Mouse (Mus musculus): ENCODE data around the gene Bpnt1. TPM values are rescaled to one million over a fixed set of nuclear protein-coding genes. Genes with fewer than 3 reads are reported as not detected.

Bpnt1 gene
- total RNA-seq, 1 experiment = 50.6 TPM

DNA sequence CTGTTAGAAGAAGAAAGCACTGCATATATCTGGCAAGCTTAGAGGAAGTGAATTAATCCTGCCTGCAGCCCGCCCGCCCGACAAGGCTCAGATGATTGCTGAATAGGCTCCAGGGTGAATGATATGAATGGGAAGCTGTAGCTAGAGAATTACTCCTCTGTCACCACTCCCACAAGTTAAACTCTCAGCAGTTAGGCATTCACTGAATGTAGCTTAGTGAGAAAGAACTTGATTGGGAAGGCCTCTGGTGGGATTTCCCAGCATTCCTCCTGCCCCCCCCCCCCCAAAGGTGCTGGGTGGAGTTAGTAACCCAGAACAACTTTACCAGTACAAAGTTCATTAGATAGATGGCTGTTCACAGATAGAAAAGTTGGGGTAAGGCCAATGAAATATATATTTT, 4.6 kb downstream of the Bpnt1 start:
- peaks cover 10% of the 10 kb centered on the region for H3K36me3 ChIP-seq (ENCODE audit: control insufficient read depth, insufficient read depth, low read length, poor library complexity, severe bottlenecking)
- H3K4me3 ChIP-seq (ENCODE audit: insufficient read depth in 1 of 2, low read depth in 1 of 2, low read length in 2 of 2, poor library complexity in 1 of 2, severe bottlenecking in 1 of 2) = no peak overlapping the region
- in situ Hi-C loops (cut with MboI; ENCODE audit: low sequenced_read_pairs in 2 of 2, unreplicated experiment in 2 of 2) = no loop called here
- no peak for DNase-seq (ENCODE audit: low read depth, low spot score)
- H3K9me3 ChIP-seq (ENCODE audit: control insufficient read depth, insufficient read depth, low read depth, low read length) = no peaks in the 10 kb centered on the region
- no peak overlapping the region for H3K9ac ChIP-seq (ENCODE audit: insufficient read depth, low read depth, low read length, poor library complexity, severe bottlenecking)
- H3K27ac ChIP-seq (ENCODE audit: insufficient read depth, low read depth, low read length, poor library complexity, severe bottlenecking) = peak overlapping the region; percentile 36; the same call in 1 of the 2 replicates
- peaks cover 2 to 4% of the 10 kb centered on the region in 2 experiments; a peak in 2 of 4 replicates for H3K4me1 ChIP-seq (ENCODE audit: control insufficient read depth in 2 of 2, insufficient read depth in 2 of 2, low read length in 2 of 2, poor library complexity in 1 of 2)
- TF ChIP-seq CHD2 (IDR thresholded peaks at IDR 0.05; ENCODE audit: low read depth, low read length) (no peak), MAFK (IDR thresholded peaks at IDR 0.05; ENCODE audit: insufficient read depth, low read depth, low read length) (no peak), HCFC1 (IDR thresholded peaks at IDR 0.05; ENCODE audit: borderline replicate concordance, insufficient read depth, low read length) (no peak), ZC3H11A (IDR thresholded peaks at IDR 0.05; ENCODE audit: borderline replicate concordance, low read depth, low read length) (no peak), ZNF384 (IDR thresholded peaks at IDR 0.05; ENCODE audit: low read depth, low read length) (no peak)

DNA sequence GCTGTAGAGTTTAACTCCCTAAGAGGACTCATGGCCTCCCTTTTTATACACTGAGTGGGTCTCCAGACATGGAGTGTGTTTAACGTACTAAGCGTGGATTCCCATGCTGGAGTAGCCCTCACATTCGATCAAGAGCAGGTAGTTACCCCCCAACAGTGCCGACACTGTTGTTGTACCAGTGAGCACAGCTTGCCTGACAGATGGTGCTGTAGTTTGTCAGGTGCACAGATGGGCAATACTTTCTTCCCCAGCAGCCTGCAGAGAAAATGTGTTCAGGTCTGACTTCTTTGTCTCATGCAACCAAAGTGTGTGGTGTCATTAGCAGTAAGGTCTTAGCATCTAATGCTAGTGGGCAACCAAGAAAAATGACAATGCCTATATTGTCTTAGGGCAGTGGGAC, 10.5 kb downstream of the Bpnt1 start:
- no peak for DNase-seq (ENCODE audit: low read depth, low spot score)
- Histone ChIP-seq H3K9ac (ENCODE audit: insufficient read depth, low read depth, low read length, poor library complexity, severe bottlenecking) (no peak overlapping the region), H3K9me3 (ENCODE audit: control insufficient read depth, insufficient read depth, low read depth, low read length) (no peaks in the 10 kb centered on the region), H3K36me3 (ENCODE audit: control insufficient read depth, insufficient read depth, low read length, poor library complexity, severe bottlenecking) (peaks cover 28% of the 10 kb centered on the region), H3K27ac (ENCODE audit: insufficient read depth, low read depth, low read length, poor library complexity, severe bottlenecking) (no peak overlapping the region), H3K4me3 (ENCODE audit: insufficient read depth in 1 of 2, low read depth in 1 of 2, low read length in 2 of 2, poor library complexity in 1 of 2, severe bottlenecking in 1 of 2) (no peak overlapping the region), H3K4me1 (ENCODE audit: control insufficient read depth in 2 of 2, insufficient read depth in 2 of 2, low read length in 2 of 2, poor library complexity in 1 of 2) (no peaks in the 10 kb centered on the region)
- in situ Hi-C loops (cut with MboI; ENCODE audit: low sequenced_read_pairs in 2 of 2, unreplicated experiment in 2 of 2) = no loop called here
- TF ChIP-seq ZC3H11A (IDR thresholded peaks at IDR 0.05; ENCODE audit: borderline replicate concordance, low read depth, low read length) (no peak), MAFK (IDR thresholded peaks at IDR 0.05; ENCODE audit: insufficient read depth, low read depth, low read length) (no peak), HCFC1 (IDR thresholded peaks at IDR 0.05; ENCODE audit: borderline replicate concordance, insufficient read depth, low read length) (no peak), ZNF384 (IDR thresholded peaks at IDR 0.05; ENCODE audit: low read depth, low read length) (no peak), CHD2 (IDR thresholded peaks at IDR 0.05; ENCODE audit: low read depth, low read length) (no peak)

DNA sequence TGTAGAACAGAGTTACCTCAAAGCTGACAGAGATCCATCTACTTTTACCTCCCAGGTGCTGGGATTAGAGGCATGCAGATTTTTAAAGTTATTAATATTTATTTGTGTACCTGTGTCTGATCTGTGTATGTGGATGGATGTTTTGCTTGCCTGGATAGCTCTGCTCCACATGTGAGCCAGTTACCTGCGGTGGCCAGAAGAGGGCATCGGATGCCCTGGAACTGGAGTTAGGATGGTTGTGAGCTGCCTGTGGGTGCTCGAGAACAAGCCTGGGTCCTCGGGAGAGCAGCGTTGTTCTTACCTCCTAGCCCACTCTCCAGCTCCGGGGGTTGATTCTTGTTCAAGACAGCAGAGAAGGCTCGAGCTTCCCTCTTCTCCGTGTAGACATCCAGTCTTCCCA, 11.5 kb downstream of the Bpnt1 start:
- Histone ChIP-seq H3K27ac (ENCODE audit: insufficient read depth, low read depth, low read length, poor library complexity, severe bottlenecking) (no peak overlapping the region), H3K4me3 (ENCODE audit: insufficient read depth in 1 of 2, low read depth in 1 of 2, low read length in 2 of 2, poor library complexity in 1 of 2, severe bottlenecking in 1 of 2) (no peak overlapping the region), H3K4me1 (ENCODE audit: control insufficient read depth in 2 of 2, insufficient read depth in 2 of 2, low read length in 2 of 2, poor library complexity in 1 of 2) (no peaks in the 10 kb centered on the region), H3K9me3 (ENCODE audit: control insufficient read depth, insufficient read depth, low read depth, low read length) (no peaks in the 10 kb centered on the region), H3K36me3 (ENCODE audit: control insufficient read depth, insufficient read depth, low read length, poor library complexity, severe bottlenecking) (peaks cover 33% of the 10 kb centered on the region), H3K9ac (ENCODE audit: insufficient read depth, low read depth, low read length, poor library complexity, severe bottlenecking) (no peak overlapping the region)
- TF ChIP-seq CHD2 (IDR thresholded peaks at IDR 0.05; ENCODE audit: low read depth, low read length) (no peak), ZNF384 (IDR thresholded peaks at IDR 0.05; ENCODE audit: low read depth, low read length) (no peak), ZC3H11A (IDR thresholded peaks at IDR 0.05; ENCODE audit: borderline replicate concordance, low read depth, low read length) (no peak), HCFC1 (IDR thresholded peaks at IDR 0.05; ENCODE audit: borderline replicate concordance, insufficient read depth, low read length) (no peak), MAFK (IDR thresholded peaks at IDR 0.05; ENCODE audit: insufficient read depth, low read depth, low read length) (no peak)
- in situ Hi-C loops (cut with MboI; ENCODE audit: low sequenced_read_pairs in 2 of 2, unreplicated experiment in 2 of 2) = no loop called here
- no peak for DNase-seq (ENCODE audit: low read depth, low spot score)

DNA sequence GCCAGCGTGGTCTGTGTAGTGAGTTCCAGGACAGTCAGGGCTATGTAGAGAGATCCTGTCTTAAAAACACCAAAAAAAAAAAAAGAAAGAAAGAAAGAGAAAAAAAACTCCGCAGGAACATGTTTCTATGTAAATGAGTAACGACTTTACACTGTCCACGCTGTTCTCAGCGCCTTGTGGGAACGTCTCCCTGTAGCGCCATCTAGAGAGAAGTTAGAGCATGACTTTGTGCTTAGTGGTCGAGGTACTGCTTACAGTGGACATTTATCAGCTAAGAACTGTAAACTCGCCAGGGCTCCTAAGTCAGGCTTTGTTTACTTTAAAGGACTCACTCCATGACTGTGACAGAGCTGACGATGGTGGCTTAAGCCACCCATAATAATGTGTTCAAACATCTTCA, 14.2 kb downstream of the Bpnt1 start:
- no peaks in the 10 kb centered on the region for H3K9me3 ChIP-seq (ENCODE audit: control insufficient read depth, insufficient read depth, low read depth, low read length)
- H3K9ac ChIP-seq (ENCODE audit: insufficient read depth, low read depth, low read length, poor library complexity, severe bottlenecking) = no peak overlapping the region
- no peaks in the 10 kb centered on the region for H3K4me1 ChIP-seq (ENCODE audit: control insufficient read depth in 2 of 2, insufficient read depth in 2 of 2, low read length in 2 of 2, poor library complexity in 1 of 2)
- in situ Hi-C loops (cut with MboI; ENCODE audit: low sequenced_read_pairs in 2 of 2, unreplicated experiment in 2 of 2) = no loop called here
- no peak for DNase-seq (ENCODE audit: low read depth, low spot score)
- H3K27ac ChIP-seq (ENCODE audit: insufficient read depth, low read depth, low read length, poor library complexity, severe bottlenecking) = no peak overlapping the region
- H3K36me3 ChIP-seq (ENCODE audit: control insufficient read depth, insufficient read depth, low read length, poor library complexity, severe bottlenecking) = peaks cover 42% of the 10 kb centered on the region
- TF ChIP-seq MAFK (IDR thresholded peaks at IDR 0.05; ENCODE audit: insufficient read depth, low read depth, low read length) (no peak), ZNF384 (IDR thresholded peaks at IDR 0.05; ENCODE audit: low read depth, low read length) (no peak), HCFC1 (IDR thresholded peaks at IDR 0.05; ENCODE audit: borderline replicate concordance, insufficient read depth, low read length) (no peak), CHD2 (IDR thresholded peaks at IDR 0.05; ENCODE audit: low read depth, low read length) (no peak), ZC3H11A (IDR thresholded peaks at IDR 0.05; ENCODE audit: borderline replicate concordance, low read depth, low read length) (no peak)
- no peak overlapping the region for H3K4me3 ChIP-seq (ENCODE audit: insufficient read depth in 1 of 2, low read depth in 1 of 2, low read length in 2 of 2, poor library complexity in 1 of 2, severe bottlenecking in 1 of 2)

DNA sequence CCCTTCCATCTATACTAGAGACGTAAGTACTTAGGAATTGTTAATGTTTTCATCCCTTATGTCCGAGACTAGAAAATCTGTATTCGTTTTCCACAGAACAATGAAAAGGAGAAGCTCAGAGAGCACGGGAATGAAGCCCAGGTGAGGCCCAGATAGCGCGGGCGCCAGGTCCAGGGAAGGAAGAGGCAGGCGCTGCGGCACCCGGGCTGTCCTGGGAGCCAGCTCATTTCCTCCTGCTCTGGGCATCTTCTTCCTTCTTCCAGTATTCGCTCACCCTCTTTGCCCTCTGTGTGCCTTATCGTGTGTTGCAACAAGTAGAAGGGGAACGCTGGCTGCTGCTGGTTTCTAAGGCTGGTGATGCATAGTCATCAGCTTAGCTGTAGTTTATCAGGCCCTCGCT, 17.8 kb downstream of the Bpnt1 start:
- TF ChIP-seq MAFK (IDR thresholded peaks at IDR 0.05; ENCODE audit: insufficient read depth, low read depth, low read length) (no peak), HCFC1 (IDR thresholded peaks at IDR 0.05; ENCODE audit: borderline replicate concordance, insufficient read depth, low read length) (no peak), CHD2 (IDR thresholded peaks at IDR 0.05; ENCODE audit: low read depth, low read length) (no peak), ZC3H11A (IDR thresholded peaks at IDR 0.05; ENCODE audit: borderline replicate concordance, low read depth, low read length) (no peak), ZNF384 (IDR thresholded peaks at IDR 0.05; ENCODE audit: low read depth, low read length) (no peak)
- no peak for DNase-seq (ENCODE audit: low read depth, low spot score)
- Histone ChIP-seq H3K4me1 (ENCODE audit: control insufficient read depth in 2 of 2, insufficient read depth in 2 of 2, low read length in 2 of 2, poor library complexity in 1 of 2) (no peaks in the 10 kb centered on the region), H3K27ac (ENCODE audit: insufficient read depth, low read depth, low read length, poor library complexity, severe bottlenecking) (no peak overlapping the region), H3K36me3 (ENCODE audit: control insufficient read depth, insufficient read depth, low read length, poor library complexity, severe bottlenecking) (peaks cover 44% of the 10 kb centered on the region), H3K4me3 (ENCODE audit: insufficient read depth in 1 of 2, low read depth in 1 of 2, low read length in 2 of 2, poor library complexity in 1 of 2, severe bottlenecking in 1 of 2) (no peak overlapping the region), H3K9me3 (ENCODE audit: control insufficient read depth, insufficient read depth, low read depth, low read length) (no peaks in the 10 kb centered on the region), H3K9ac (ENCODE audit: insufficient read depth, low read depth, low read length, poor library complexity, severe bottlenecking) (no peak overlapping the region)
- in situ Hi-C loops (cut with MboI; ENCODE audit: low sequenced_read_pairs in 2 of 2, unreplicated experiment in 2 of 2) = no loop called here
